Mouse (Mus musculus): ENCODE results near the gene M6pr.
"Not testable (repeated sequence)": the region's sequence is repeated elsewhere in the genome, so short reads cannot be mapped to it uniquely, and the experiment has no call there.

The M6pr gene

DNA sequence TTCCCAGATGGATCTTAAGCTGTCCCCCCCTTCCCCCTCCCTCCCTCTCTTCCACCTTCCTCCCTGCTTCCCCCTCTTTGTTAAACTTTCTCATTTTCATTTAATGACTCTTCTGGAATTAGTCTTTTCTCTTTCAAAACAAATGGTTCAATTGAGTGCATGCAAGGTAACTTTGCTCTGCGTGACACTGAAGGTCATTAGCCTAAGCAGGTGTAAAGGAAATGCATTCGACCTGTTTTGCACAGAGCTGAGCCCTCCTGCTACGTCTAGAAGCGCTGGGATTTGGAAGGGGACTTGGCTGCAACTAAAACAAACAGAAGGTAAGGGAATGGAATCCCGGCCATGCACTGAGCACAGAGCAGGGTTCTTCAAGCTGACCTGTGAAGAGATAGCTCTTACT lies 33.6 kb downstream of the M6pr start:
- no peak for DNase-seq (ENCODE audit: low read depth)

DNA sequence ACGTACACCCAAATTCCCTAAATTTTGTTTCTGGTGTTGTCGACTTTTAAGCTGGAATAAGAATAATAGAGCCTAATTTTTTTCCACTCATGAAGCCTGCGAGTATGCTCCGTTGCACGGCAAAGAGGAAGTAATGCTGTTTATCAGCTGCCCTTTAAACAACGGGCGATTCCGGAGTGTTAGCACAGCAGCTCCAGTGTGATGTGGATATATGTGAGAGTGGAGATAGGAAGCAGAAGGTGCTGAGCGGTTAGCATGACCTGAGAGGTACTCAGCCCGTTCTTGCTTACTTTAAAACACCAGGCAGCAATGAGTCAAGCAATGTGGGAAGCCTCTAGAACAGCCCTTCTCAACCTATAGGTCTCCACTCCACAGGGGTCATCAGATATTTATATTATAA lies 35.2 kb downstream of the M6pr start:
- no peak for DNase-seq (ENCODE audit: low read depth)

DNA sequence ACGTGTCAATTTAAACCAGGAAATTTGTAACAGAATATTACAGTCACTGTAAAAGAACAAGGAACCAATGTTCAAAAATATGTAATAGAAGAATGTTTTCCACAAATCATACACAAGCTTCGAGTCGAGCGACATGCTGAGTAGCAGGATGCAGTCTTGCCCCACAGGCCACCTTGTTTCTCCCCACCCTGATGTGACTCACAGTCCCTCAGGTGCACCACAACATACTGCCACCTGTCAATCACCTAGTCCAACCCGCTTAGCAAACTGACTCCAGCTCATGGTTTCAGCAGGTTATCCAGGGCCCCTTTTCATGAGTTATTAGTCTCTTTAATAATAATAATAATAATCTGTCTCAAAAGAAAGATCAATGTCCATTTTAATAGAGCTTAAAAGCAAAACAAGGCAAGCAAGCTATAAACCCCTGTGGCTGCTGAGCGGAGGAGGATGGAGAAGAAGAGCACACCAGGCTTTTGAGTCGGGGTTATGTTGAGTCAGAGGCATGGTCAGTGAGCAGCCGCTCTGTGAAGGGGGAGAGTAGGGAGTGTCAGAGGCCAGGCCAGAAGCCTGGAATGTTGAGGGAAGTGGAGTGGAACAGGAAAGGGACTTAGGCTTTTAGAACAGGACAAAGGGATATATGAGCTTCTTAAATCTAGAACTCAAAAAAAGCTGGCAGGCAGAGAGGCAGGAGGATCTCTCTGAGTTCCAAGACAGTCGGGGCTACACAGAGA lies 36.0 kb downstream of the M6pr start:
- DNase-seq (ENCODE audit: low read depth): no peak

DNA sequence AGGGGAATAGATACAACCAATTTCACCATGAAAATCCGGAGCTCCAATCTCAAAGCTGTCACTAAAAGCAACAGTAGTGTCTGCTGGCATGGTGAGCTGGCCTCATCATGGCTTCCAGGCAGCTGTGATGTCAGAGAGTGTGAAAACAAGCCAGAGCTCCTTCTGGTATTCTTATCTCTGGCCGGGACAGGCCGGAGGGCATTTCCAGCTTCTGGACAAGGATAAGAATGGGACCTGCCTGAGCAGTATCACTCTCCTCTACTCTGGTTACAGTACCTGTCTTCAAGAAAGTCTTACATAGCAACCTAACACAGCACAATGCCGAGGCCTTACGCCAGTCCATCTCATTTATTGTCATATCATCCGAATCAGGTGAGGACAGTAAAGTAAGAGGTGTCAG lies 37.2 kb downstream of the M6pr start:
- no peak for DNase-seq (ENCODE audit: low read depth)

DNA sequence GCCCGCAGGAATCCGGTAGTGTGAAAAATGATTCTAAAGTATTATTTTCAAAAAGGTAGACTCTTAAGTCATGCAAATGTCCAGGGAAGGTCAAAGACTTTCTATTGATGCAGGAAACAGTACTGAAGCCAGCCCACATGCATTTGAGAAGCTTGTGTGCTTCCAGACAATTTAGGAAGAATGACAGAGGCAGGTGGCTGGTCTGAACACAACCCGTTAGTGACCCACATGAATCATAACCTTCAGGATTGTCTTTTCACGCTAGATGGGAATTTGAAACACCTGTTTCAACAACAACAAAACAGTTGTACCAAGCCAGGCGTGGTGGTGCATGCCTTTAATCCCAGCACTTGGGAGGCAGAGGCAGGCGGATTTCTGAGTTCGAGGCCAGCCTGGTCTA lies 37.9 kb downstream of the M6pr start:
- no peak for DNase-seq (ENCODE audit: low read depth)

DNA sequence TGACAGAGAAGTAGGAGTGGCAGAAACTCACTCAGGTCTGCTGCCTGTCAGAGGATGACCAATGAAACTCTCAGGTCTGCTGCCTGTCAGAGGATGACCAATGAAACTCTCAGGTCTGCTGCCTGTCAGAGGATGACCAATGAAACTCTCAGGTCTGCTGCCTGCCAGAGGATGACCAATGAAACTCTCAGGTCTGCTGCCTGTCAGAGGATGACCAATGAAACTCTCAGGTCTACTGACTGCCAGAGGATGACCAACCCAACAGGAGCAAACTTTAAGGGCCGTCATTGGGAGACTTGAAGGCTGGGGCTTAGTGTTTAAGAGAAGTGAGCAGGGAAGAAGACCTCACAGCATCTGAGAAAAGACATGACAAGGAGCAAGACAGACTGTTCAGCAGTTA lies 38.8 kb downstream of the M6pr start:
- DNase-seq (ENCODE audit: low read depth): not testable (repeated sequence)

DNA sequence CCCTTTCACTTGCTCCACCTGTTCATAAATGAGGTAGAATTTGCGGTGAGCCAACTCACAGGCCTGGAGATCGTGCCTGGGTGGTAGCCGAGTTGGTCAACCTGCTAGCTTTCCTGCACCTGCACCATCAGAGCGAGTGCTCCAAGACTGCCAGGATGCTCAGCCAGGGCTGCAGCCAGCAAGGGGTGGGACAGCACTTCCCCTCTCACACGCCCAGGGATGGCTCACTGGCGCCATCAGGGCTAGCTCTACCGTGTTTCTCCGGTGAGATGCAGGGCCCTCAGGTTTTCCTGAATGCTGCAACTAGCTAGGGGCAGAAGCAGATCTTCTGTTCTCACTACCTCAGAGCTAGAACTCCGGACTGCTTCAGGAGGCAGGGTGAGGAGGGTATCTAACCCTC lies 47.4 kb downstream of the M6pr start:
- no peak for DNase-seq (ENCODE audit: low read depth)

DNA sequence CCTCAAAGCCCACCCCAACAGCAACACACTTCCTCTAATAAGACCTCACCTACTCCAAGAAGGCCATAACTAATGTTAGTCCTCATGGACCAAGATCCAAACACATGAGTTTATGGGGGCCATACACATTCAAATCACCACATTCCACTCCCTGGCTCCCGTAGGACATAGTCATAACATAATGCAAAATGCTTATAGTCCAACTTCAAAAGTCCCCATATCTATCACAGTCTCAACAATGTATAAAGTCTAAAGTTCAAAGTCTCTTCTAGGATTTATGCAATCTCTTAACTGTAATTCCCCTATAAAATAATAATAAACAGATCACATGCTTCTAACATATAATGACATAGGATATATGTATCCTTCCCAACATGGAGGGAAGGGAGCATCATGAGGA lies 48.6 kb downstream of the M6pr start:
- DNase-seq (ENCODE audit: low read depth): no peak

DNA sequence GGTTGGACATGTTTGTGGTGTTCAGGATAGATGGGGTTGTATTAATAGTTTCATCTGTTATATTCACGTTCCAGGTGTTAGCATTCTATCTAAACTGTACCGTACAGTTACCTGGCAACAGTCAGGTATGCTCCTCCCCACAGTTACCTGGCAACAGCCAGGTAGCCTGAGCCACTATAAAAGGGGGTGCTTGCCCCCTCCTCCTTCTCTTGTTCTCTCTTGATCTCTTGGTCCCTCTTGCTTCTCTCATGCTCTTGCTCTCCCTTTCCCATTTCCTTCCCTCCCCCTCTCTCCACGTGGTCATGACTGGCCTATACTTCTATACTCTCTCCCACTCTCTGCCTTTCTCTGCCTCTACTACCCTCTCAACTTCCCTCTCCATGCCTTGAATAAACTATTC lies 57.2 kb downstream of the M6pr start:
- DNase-seq (ENCODE audit: low read depth): no peak

DNA sequence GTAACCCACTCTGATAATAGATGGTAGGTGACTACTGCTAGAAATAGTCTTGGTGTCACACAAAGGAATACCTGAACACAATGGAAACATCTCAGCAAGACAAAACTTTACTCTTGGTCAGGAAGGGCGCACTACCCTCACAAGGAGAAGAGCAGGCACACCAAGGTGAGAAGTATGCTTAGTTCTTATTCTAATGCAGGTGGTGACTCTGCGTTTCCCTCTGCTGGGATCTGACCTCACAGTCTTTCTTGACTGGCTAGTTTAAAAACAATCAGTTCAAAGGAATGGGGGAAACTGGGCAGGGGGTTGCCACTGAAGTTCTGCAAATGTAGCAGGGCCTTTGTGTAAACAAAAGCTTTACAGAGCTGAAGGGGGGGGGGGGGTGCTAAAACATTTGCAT lies 57.8 kb downstream of the M6pr start:
- no peak for DNase-seq (ENCODE audit: low read depth)

DNA sequence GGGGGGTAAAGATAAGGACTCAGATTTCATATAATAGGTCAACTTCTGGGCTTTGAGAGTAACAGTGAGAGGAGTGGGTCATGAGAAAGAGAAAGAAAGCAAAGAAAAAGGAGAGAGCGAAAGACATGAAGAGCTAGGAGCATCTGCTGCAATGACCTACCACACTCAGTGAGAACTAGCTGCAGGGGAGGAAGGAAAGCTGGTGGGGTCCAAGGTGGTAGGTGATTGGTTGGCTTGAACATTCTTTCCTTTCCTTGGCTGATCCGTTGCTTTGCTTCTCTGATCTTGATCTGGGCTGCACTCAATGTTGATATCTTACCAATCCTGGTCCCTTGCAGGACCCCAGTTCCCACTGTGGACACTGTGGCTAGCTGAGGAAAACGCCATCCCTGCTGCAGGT lies 58.5 kb downstream of the M6pr start:
- DNase-seq (ENCODE audit: low read depth): no peak

Measured in c-Kit-positive CD71-positive TER-119-negative erythroid progenitor cells, embryonic 14.5 days (primary cell).